Mouse (Mus musculus): ENCODE results near the gene Hipk2.

Gene Hipk2

DNA sequence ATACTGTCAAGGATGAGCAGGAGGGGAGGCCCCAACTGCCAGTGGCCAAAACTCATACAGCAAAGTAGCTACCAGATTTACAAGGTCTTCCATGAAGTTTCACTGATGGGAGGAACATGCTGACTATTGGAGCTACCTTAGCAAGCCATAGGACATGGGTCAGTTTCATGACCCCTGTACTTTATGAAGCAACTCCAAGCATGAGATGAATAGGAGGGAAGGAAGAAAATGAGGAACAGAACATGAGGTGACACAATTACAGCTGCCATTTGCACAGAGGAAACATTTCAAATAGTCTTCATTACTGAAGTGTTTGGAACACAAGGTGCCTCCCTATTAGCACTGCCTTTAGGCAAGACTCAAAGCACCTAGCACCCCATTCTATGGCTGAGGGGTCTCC lies 10.2 kb downstream of the Hipk2 start:
- DNase-seq = no peak

DNA sequence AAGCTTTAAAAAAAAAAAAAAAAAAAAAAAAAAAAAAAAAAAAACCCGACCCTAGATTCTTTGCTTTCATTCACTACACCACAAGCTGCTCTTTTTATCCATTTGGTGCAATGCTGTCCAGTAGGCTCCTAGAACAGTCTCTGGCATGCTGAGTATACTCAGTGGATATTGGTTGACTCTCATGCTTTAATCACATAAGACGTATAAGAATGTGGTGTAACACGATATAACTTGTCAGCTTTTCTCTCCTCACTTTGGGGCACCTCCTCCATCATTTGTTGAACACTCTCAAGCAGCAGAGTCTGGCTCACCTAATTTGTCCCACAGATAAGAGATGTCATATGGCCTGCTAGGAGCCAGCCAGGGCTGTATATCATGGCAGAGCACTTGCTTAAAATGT lies 12.4 kb downstream of the Hipk2 start:
- no peak for DNase-seq

DNA sequence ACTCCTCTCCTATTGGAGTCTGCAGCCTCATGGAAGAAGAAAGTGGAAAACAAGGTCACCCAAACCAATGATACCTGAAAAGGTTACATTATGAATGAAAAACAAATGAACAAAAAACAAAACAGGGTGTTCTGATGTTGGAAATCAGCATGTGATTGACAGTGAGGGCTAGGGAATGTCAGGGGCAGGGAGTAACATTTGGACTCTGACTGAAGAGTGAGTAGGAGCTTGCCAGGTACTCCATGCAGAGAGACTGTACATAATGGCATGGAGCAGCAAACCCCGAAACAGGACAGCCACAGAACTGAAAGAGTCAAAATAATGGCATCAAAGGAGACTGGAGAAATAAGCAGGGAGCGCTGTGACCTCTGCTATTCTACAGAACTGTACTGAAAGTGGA lies 15.7 kb downstream of the Hipk2 start:
- no peak for DNase-seq

DNA sequence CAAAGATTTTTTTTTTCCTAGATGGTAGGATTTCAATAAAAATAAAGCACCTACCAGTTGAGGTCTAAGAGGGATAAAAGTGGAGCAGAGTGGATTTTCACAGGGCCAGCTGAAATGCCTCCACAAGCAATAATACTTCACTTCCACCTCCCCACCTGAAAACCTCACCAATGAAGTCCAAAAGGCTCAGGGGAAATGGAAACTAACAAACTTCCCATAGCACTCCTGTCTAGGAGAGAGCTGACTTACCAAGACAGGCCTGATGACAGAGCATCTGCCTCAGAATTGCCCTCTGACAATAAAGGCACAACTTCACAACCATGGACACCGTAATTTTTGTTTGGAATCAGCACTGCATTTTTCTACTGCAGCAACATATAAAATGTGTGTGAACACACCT lies 16.1 kb downstream of the Hipk2 start:
- no peak for DNase-seq

DNA sequence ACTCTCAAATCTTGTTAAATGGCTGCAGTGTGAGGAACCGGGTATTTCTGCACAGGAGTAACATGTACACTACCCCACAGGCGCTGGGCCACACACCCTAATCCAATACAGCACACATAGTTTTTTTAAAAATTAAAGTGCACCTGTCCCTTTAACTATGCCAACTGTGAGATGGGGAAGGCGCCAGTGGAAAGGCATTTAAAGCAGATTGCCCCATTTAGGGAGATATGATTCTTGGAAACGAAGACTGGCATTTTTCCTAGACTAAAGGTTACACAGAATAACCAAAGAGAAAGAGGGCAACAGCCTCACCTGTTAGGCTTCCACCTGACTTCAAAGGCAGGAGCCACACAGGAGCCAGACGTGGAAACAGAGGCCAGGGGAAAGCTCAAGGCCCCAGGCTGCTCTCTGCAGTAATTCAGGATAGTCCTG lies 22.4 kb downstream of the Hipk2 start:
- no peak for DNase-seq

DNA sequence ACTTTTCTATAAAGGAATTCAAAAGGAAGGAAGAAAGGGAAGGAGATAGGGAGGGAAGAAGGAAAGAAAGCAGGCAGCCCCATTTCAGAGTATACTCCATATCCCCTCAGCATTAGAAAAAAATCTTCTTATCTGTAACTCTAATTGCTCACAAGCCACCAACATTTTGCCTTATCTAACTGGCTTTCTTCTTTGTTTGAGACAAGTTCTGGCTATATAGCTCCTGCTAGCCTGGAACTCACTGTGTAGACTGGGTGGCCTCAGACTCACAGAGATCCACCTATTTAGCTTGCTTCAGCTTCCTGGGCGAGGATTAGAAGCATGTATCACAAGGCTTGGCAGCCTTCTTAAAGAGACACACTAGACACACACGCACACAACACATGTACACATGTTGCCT lies 24.2 kb downstream of the Hipk2 start:
- DNase-seq = no peak

DNA sequence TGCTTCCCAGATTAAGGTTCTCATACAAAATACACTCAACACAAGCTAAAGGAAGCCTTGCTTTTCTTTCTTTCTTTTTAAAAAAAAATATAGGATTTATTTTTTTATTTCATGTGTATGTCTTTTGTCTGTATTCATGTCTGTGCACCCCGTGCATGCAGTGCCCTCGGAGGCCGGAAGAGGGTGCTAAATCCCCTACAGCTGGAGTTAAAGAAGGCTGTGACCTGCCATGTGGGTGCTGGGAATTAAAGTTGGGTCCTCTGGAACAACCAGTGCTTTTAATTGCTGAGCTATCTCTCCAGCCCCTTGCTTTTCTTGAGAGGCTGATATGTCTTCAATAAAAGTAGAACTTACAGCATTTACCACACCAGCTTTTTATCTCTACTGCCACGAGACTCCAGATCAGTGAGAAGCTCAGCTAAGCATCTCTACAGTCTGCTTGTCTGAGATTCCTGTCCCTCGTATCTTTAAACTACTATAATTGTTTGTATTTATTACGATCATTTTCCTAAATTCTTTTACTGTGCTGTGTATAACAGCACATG lies 25.2 kb downstream of the Hipk2 start:
- no peak for DNase-seq

DNA sequence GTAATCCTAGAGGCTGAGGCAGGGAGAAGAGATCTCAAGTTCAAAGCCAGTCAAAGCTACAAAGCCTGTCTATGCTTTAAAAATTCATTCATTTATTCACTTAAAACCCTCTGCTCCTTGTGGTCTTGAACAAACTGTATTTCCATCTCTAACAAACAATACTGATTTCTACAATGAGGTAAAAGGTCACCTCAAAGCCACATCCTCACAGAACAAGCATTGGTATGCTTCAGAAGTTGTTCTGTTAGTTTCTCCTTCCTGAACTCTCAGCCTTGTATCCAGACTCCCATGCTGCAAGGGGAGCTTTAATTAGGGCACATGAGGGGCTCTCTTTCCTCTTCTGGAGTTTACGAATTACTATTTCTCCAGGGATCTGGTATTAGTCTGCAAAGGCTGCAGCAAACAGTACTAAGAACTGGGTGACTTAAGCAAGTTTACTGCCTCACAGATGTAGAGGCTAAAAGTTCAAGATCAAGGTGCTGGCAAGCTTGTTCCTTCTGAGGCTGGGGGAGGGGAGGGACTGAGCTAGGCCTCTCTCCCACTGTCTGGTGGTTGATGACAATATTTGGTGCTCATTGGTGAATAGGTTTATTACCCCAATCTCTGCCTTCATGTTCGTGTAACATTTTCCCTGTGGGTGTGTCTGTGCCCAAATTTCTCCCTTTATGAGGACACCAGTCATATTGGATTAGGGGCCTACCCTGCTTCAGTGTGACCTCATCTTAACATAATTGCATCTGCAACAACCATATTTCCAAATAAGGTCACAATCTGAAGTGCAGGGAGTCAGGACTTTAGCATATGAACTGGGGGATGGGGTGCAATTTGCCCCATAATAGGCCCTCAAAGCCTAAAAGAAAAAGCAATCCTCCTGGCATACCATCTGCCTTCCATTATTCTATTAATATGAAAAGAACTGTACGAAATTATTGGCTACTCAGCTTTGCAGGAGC lies 27.7 kb downstream of the Hipk2 start:
- peak; percentile 4 to 22 for DNase-seq

DNA sequence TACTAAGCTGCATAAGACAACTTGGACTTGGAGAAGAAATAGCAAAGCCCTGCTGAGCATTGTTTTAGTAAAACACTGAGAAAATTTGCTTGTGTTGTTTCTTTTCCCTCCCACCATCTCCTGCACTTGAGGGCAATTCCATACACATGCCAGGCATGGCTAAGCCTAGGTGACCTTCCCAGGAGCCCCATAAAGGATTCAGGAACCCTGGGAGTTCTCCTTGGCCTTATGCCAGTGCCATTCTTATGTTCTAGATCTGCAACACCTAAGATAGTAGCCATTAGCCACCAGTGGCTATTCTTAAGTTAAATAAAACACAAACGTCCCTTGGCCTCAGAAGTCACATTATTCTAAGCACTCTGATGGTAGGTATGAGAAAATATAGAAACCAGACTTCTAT lies 28.5 kb downstream of the Hipk2 start:
- no peak for DNase-seq

DNA sequence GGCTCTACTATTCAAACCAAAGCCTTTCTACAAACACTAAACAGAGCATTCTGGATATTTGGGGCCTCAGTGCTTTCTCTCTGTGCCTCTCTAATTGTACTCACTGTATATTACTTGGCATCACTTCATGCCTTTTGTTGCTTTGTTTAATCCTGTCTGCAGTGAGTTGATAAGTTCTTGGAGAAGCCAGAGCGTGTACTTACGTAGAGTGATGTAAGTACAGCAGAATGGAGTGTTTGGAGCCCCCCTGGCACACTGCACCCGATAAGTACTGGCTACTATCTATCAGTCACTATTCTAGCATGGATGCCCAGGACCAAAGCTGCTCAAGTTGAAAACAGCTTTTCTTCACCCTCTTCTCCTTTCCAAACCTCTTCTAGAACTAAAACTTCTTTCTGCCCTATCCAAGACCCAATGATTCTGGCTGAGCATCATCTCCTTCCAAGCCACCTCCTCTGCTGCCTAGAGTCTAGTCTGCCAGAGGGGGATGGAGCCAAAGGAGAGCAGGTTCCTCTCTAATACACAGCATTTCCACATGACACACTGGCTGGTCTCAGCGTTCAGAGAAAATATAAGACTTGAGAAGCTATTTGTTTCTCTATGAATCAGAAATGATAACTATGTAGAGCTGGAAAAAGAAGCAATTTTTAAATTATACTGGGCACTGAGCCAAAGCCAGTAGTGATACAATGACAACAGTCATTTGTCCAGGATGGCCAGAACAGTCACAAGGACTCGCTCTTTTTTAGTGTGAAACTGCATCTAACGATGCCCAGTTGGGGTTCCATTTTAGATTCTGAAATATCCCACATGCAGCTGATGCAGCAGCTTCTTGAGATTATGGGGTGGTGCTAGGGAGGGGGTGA lies 29.4 kb downstream of the Hipk2 start:
- DNase-seq = no peak

DNA sequence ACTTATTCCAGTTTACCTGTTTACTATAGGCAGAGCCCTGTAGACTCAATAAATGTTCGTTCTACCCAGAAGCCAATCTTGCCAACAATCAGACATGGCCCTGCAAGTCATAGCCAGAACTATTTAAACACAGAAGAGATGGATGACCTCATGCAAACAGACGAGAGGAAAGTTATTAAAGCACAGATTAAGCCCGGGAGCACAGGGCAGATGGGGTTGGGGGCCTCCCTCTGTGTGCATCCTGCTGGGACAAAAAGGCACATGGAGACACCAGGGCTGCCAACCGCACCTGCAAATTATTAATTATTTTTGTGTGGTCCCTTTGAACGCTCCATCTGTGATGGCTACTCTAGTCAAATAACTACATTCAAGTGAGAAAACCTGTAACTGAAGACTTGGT lies 30.1 kb downstream of the Hipk2 start:
- no peak for DNase-seq

DNA sequence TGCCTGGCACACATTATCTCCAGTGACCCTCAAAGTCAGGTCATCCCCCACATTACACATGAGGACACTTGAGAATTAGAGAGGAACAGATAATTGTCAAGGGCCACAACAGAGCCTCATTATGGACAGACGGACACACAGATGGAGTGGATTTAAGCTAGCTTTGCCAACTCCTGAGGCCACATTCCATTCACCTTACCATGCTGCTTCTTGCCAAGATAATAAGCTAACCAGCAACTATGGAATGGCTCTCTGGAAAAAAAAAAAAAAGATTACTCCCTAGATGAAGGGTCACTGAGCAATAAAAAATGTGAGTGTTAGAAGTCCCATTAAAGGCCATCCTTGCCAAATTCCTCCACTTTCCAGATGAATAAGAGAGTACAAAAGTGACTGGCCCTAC lies 30.8 kb downstream of the Hipk2 start:
- no peak for DNase-seq

DNA sequence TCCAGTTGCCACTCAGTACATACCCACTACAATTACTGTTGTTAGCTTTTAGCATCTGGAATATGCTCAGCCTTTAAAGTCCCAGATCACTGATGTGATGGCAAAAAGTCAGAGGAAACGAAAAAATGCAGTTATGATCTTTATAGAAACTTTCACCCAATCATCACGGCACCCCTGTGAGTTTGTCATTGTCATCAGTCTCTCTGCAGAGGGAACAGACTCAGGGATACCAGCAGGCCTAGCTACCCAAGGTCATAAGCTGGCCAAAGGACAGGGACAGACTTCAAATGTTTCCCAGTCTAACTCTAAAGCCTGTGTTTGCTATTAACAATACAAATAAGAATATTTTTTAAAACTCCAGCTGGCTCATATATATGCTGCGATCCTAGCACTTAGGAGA lies 34.4 kb downstream of the Hipk2 start:
- no peak for DNase-seq

DNA sequence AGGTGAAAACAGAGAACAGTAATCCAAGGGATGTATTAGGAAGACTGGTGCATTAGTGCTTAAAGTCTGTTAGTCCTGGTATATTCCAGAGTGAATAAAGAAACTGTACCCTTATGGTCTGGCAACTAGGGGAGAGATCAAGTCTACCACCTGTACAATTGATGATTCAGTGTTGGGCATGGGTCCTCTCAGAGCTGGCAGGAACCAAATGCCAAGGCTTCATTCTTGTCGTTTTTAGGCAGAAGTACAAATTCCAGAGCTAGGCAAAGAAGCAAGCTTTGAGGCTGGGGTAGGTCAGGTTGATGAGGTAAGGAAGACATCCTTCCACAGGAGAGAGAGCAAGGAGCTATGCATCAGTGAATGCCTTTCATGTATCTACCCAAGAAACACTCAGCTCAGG lies 35.2 kb downstream of the Hipk2 start:
- DNase-seq = no peak

DNA sequence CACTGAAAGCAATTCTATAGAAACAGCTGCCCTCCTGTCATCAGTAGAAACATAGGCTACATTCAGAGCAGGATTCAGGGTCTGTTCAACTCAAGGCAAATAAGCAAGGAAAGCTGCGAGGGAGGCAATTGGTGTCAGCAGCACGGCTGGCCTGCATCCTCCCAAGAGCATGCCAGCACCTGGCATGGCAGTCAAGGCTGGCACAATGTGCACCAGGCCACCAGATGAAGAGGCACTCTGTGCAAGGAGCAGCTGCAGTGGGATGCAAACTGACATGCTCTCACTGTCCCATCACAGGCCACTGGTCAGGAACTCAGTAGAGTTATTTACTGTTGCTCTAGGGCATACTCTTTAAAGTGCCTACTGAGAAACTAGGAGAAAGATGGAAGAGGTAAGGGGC lies 35.6 kb downstream of the Hipk2 start:
- DNase-seq = no peak

DNA sequence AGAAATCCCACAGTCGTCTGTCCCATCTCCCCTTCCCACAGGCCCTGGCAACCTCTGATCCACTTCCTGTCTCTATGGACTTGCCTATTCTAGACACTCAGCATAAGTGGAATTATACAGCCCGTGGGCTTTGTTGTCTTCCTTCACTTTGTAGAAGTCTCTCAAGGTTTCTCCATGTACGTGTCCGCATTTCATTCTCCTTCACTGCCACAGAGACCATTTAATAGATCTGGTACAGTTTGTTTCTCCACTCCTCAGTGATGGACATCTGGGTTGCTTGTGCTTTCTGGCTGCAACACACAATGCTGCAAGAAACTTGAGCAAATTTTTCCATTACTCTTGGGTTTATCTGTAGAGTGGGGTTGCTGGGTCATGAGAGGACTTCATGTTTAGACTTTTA lies 36.1 kb downstream of the Hipk2 start:
- no peak for DNase-seq

DNA sequence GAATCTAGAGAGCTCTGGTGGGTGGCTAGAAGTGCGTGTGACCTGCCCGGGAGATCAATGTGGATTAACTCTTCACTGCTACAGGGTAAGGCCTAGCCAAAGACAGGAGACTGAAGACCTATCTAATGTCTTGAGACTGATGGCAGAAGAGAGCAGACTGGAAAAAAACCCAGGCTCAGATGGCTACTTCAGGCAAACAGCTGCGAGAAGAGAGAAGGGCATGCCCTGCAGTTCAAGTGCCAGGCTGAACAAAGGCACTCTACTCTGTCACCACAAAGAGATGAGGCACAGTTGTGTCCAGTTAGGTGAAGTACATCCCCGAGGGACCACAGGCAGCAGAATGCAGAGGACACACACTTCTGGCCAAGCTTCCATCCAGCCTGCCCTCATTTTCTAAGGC lies 37.9 kb downstream of the Hipk2 start:
- DNase-seq = no peak

DNA sequence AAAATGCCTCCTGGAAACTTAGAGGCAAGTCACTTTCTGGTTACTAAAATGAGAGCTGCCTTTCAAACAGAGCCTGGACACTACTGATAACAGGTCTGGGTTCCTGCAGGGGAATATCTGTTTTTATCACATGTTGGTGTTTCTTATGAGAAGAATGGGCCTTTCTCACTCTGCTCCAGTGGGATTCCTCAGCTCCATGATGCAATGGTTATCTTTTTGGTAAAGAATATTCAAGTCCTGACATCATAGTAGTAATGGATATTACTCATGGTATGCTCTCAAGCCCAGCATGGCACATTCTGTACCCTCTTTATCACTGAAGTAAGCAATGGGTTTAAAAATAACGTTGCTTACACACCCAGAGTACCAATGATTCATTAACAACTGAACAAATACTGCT lies 40.7 kb downstream of the Hipk2 start:
- DNase-seq = no peak

DNA sequence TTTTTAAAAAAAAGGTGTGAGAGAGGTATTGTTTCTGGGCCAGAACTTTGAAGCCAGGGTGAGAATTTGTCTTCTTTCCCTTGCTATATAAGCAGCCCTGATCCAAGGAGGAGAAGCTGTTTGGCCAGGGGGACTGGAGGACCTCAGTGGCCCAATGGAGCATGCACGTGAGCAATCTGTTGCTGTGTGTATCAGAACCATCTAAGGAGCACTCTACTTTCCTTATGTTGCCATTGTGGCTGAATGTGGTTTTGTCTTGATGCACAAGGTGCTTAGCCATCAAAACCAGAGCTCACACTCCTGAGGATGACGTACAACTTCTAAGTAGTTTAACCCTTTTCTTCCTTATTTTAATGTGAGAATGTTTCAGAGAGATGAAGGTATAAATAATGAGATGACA lies 41.2 kb downstream of the Hipk2 start:
- DNase-seq = no peak

DNA sequence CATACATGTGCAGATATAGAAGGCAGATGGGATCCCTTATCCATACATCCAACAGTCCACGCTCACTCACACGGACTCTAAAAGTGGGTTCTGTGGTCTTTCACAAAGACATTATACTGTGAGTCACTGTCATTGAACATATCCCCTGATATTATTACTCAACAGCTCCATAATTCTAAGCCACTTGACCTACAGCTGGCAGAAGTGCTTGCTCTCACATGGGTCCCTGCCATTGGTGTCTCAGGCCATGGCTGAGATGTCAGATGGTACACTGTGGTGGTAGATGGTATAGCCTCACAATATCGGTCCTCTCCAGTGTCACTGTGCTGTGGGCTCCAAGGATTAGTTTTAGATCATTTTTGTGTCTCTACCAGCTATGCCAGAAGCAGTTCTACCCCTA lies 42.2 kb downstream of the Hipk2 start:
- no peak for DNase-seq

DNA sequence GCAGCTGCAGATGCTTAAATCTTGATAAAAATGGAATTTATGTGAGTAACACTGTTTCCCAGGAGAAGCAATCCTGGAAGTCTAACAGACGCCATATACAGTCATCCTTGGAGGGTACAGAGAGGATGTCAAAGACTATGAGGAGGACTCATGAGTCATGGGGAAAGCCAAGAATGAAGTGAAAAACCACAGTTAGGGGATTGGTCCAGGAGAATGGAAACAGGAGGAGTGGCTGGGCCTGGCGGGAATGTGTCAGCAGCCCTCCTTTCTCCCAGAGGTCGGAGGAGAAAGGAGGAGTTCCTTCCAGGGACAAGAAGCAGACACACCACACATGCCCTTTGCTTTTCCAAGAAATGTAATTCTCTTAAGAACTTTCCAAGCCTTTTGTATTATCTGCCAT lies 46.5 kb downstream of the Hipk2 start:
- DNase-seq = no peak

DNA sequence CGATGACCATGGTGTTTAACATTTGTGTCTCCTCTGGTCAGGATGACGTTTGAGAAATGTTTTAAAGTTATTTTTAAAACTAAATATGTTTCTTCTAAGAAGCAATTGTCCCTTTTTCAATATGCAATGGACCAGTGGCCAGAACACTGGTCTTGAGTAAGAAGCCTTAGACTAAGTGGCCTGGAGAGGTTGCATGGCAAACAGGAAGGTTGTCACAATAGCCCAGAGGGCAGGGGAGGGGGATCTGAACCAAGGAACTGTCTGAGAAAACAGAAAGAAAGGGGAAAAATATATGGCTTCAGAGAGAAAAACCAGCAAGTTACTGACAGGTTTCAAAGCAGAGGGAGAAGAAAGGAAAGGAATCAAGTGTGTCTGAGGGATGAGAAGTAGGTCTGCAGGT lies 47.8 kb downstream of the Hipk2 start:
- DNase-seq = no peak

DNA sequence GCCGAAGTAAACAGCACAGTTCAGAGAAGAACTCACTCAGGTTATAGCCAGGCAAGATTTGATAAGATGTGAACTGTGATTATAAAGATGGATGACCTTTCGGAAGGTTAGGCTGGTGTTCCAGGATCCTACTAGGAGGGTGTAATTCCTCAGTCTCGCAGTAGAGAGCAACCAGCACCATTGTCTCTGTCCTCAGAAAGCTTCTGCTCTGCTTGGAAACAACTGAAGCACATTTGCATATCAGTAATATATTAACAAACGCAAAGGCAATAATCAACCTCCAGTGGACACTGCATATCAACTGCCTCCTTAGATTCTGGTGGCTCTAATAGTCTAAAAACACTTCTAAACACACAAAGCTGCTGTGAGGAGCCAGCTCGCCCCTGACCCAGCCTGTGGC lies 48.5 kb downstream of the Hipk2 start:
- DNase-seq = no peak

DNA sequence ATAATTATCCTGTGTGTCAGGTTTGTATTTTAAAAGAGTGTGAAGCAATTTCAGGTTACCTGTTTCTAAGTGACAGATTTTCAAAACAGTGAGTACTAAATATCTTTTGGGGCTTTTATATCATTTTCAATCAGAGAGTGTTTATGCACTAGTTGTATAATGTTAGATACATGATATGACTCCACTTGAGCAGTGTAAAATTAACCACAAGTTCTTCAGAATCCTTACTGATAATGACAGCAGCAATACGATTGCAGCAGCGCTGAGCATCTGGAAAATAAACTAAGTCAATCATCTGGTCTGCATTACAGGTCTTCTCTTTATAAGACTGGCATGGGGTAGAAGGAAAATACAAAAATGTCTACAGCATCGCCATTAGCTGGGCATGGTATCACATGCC lies 49.1 kb downstream of the Hipk2 start:
- DNase-seq = no peak

Measured in thymus, postnatal 36 days (tissue).